Mouse (Mus musculus) retina, adult 2 months (tissue): ENCODE results near the gene Rfxank.

Experiments used
- DNase-seq: peaks from one replicate; pipeline ENCODE4 v3.0.0-alpha.2; 2012; ENCODE audit warnings: low read depth, low spot score

The Rfxank gene

DNA sequence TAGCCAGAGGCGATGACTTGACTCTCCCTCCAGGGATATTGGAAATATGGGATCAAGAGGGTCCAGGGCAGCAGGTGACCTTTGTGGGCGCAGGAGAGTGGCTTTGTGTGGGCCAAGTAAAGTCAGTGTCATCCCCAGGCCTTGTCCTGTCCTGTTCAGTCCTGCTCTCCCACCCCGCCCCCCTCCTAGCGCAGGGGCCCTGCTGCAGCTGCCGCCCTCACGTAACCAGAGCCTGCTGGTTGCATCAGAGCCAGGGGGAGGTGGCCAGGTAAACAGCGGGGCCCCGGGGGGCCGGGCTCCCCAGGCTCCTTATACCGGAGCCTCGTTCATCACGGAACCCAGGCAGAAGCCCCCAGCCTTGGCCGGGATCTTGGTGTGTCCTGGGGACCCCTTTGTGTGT lies 11.2 kb upstream of the Rfxank start:
- no peak for DNase-seq

DNA sequence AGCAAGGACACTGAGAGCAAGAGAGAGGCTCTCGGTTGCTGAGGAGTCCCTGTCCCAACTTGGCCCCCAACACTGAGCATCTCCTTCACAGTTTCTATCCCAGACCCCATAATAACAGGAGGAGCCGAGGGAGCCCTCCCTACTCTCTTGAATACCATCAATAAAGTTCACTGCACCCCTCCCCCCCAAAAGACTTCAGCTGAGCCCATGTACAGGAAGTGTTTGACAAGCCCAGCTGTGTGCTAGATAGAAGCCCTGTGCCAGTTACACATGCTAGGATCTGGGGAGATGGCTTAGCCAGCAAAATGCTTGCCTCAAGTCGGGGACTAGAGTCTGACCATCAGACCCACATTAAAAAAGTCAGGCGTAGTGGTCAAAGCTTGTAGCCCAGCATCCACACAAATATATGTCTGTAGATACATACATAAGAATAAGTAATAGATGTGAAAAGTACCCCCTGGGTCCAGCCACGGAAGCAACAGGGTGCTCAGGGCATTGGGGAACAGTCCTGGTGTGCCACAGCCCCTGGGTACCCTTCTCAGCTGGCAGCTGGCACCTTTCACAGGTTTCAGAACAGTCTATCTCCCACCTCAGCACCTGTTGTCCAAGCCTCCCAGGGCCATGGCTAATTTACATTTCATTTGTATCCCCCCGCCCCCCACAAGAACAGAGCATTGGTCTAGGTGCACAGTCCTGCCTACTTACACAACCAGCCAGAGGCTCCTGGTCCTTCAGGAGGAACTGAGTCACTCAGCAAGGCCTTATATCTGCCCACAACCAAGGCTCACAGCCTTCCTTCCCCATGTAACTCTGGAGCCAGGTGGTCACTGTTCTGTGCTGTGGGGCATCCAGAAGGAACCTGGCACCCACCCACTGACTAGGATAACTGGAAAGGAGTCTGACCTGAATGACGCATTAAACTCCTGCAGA lies 9.0 kb upstream of the Rfxank start:
- no peak for DNase-seq

DNA sequence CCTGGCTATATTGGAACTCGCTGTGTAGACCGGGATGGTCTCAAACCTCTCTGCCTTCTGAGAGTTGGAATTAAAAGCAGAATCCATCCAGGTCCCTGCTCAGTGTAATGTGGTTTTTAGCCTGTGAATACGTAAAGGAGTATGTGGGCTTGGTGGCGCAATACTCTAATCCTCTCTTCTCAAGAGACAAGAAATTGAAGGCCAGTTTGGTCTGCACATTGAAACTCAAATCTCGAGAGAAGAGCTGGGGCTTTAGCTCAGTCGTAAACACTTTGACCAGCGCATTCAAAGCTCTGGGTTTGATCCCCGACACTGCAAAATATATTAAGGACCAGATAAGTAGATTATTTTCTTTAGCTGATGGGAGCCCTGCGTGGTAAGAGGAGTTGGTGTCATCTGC lies 1.0 kb upstream of the Rfxank start:
- DNase-seq: no peak

DNA sequence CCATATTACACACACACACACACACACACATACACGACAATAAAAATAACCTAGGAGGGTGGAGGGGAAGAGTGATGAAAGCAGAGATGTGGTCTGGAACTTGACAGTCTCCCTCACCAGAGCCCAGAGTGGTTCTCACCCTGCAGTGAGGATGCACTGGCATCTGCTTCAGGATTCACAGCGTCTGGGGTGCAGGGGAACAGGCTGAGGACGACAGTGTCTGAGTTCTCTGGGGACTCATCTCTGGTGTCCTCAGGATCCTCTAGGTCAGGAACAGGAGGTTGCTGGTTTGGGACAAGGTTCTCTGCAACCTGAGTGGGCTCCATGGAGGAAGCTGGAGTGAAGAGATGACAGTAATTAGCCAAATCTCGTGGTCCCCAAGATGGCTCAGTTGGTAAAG lies 1.1 kb downstream of the Rfxank start:
- no peak for DNase-seq

DNA sequence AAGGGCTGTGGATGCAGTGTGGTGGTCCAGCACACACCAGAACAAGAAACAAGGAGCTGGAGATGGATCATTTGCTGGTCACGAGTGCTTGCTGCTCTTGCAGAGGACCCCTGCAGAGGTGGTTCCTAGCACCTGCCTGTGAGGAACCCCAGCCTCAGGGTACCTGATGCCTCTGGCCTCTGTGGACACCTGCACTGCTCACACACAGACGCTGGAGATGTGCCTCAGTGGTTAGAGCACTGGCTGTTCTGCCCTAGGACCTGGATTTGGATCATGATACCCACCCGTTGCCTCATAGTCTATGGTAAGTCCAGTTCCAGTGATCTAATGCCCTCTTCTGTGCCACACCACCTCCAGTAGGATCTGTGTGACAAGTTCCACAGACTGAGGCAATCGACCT lies 2.4 kb downstream of the Rfxank start:
- DNase-seq: no peak

DNA sequence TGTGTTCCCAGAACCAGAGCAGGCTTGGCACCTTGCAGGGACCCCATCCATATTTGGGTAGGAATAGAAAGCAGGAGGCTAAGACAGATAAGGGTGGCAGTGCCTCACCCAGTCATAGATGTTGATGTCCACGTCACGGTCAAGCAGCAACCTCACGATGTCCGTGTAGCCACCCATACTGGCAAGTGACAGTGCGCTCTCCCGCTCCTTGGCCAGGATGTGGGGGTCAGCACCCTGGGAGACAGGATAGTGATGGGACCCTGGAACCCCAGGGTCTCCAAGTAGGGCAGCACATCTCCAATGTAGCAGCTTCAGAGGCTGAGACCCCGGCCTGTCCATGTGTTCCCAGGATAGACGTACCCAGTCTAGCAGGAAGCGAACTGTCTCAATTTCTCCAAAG lies 4.0 kb downstream of the Rfxank start:
- no peak for DNase-seq

DNA sequence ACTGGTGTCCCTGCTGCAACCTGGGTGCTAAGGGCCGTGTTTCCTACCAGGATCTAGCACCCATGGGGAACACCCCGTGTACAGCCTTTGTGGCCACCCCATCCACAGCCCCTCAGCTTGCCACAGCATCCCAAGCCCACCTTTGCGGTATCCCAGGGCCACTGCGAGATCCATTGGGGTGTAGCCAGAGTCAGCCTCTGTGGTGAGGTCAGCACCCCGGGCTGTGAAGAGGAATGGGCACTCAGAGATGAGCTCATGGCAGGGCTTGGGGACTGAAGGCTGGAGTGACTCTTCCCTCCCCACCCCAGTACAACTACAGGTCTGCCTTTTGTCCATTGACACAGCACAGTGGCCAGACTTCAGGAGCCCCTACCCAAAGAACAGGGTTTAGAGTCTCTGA lies 4.9 kb downstream of the Rfxank start:
- no peak for DNase-seq

DNA sequence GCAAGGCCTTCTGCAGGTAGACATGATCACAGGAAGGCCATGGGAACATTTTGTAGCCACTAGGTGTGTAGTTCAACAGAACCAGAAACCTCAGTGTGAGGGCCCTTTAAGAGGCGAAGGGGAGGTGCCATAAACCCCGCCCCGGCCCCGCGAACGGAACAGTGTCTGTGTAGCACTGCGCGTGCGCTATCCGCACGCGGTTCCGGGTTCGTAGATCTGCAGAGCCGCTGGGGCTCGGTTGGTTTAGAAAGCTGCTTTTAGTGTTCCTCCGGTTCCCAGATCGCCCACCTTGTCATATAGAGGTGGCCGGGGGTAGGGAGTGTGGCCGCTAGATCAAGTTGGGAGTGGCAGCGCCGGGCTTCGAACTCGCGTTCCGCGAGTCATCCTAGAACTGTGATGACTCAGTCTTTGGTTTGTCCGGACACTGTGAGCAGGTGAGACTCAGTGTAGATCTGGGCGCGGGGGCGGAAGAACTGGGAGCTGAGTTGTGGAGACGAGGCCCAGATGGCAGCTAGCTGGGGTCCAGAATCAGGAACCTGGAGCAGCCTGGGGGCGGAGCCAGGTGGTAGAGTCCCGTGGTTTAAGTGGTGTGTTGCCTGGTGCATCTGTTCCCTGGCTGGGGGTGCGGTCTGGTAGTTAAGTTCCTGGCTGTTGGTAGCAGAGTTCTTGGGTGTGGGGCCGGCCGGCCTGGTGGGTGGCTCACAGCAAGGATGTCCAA lies 7.6 kb downstream of the Rfxank start, which contains the start of gene Nr2c2ap:
Nr2c2ap (plus strand) TSS at position 168 of the 718 bp plus-strand sequence.
- peak; percentile 66 for DNase-seq

DNA sequence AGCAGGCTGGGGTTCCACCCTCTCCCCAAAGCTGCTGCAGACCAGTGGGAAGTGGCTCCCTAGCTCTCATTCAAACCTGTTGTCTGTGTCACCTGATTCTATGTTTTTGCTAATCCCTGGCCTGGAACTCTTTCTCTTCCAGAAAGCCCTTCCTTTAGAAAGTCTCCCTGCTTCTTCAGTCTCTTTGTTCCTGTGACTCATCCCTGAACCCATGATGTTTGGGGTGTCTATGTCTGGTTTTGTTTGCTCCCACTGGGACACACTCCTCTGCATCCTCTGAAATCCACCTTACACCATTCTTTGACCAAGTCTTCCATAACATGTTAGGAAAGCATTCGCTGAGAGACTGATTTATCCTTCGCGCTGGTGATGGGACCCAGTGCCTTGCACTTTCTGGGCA lies 8.9 kb downstream of the Rfxank start:
- no peak for DNase-seq

DNA sequence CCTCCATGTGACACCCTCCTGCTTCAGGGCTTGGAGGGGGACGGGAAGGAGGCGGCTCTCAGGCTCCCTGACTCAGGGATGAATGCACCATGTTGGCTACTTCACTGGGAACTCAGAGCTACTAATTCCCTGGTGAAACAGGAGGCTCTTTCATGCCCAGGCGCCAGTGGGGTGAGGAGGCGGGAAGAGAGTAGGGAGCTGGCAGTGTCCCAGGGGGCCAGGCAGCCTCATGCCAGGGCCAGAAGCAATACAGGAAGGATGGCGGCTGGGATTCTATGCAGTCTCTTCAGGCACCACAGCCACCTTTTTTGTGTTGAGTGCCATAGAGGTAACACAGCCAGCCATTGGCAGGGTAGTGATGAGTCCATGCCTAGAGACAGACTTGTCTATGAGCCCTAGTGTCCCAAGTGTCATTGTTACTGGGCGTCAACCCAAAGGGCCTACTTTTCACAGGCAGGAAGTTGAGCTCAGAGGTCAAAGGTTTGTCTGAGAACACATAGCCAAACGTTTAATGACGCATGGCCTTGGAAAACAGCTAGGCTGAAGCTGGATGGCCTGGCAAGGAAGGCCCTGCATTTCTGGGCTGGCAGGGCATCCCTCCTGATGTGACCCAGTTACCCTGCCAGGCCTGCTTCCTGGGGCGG lies 9.5 kb downstream of the Rfxank start:
- no peak for DNase-seq

DNA sequence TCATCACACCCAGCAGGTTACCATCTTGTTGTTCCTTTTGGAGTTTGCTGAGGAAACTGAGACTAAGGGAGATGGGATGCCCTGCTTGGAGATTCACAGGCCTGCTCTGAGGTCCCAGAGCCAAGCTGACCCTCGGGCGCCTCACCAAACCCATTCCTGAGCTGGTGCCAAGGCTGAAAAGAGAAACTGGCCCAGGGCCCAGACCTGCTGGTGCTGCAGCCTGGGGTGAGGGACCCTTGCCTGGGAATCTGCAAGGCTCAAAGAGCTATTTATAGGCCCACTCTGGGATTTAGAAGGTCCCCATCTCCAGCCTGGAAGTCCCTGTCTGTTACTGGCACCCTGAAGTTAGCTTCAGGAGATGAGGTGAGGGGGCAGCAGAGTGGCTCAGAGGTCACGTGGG lies 10.5 kb downstream of the Rfxank start:
- DNase-seq: no peak

DNA sequence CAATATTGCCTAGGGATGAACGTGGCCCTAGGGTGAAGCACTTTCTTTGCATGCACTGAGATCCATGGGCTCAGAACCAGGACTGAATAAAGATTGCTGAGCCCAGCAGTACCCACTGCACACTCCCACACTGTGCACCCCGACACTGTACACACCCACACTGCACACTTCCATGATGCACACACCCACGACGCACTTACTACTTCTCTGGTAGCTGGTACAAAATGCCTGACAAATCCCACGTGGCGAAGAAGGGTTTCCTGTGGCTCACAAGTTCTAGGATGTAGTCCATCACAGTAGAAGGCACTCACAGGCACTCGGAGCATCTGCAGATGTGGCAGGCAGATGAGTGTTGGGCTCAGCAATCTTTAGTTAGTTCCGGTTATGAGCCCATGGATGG lies 14.0 kb downstream of the Rfxank start:
- no peak for DNase-seq

DNA sequence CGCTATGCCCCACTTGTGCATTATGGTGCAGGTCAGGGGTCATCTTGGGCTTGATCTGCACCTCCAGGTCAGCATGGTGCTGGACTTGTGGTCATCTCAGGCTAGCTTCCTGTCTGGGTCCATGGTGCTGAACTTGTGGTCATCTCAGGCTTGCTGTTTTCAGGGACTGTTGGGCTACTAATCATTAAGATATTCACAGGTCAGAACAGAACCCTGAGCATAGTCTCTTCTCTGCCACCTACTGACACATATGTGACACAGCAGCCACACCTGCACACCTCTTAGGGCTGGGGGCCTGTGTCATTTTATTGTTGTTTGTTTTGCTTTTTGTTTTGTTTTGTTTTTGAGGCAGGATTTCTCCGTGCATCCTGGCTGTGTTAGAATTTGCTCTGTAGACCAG lies 16.1 kb downstream of the Rfxank start:
- no peak for DNase-seq

DNA sequence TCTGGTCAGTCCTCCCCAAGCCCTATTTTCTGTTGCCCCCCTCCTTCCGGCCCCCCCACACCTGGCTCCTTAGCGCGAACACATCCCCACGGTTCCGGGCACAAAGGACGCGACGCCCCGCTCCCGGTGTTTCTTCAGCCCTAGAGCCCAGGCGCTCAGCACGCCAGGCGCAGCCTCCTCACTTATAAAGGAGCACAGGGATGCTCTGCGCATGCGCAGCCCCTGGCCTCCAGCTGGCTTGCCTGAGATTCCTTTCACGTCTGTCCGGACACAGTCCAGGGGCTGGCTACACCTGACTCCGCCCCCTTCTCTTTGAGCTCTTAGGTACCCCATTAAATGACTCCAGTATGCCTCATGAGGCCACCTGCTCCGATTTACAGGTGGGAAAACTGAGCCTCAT lies 18.3 kb downstream of the Rfxank start, which contains the start of gene Ncan:
Ncan (minus strand) TSS at position 207 of the 400 bp plus-strand sequence.
- no peak for DNase-seq

DNA sequence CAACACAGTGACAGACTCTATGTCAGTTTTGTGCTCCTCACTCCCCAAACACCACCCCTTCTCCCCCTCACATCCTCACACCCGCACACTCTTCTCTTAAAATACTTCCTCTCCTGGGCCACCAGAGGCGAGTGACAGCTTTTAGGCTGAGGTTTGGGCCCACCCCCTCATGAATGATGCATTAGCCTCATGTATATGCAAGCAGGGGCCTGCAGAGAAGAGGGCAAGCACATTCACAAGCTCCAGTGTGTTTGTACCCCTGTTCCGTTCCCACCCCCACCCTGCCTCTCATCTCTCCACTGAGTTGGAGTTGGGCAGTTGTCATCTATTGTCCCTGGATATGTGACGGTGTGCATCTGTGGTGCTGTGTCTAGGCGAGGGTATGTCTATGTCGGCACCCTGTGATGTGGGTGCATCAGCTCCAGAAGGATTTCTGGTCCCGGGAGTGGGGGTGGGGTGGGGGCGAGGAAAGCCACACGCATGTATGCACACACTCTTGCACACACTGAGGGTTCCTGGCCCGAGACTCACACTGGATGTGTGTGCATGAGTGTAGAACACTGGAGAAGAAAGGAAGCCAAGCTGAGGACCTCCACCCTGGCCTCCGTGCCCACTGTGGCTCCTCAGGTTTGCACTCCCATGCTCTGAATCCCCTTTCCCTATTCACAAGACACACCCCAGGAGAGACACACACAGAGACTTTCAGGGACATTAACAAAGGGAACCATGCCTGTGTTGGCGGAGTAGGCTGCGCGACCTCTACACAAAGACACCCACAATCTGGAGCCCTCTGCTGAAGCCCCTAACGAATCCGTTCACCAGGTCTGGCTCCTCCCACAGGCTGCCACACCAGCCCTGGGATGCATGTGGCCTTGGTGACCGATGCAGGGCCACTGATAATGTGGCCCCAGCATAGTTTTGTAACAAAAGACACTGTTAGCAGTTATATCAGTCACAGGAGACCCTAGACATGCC lies 19.9 kb downstream of the Rfxank start:
- no peak for DNase-seq

DNA sequence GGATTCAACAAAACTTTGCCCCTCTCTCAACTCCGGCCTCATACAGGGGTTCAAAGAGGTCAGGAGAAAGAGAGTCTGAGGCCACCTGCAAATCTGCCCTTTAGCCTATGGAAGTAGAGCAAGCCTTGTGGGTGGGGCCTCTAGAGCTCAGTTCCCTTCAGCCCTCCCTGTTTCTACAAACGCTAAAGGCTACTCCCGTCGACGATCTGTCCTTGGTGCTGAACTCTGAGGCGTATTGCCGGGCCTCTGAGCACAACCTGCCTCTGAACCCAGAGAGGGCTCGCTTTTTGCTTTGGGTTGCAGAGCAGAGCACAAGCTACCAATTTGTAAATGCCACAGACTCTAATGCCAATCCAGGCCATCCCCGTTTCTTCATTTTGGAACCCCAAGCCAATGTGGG lies 21.3 kb downstream of the Rfxank start:
- DNase-seq: no peak

DNA sequence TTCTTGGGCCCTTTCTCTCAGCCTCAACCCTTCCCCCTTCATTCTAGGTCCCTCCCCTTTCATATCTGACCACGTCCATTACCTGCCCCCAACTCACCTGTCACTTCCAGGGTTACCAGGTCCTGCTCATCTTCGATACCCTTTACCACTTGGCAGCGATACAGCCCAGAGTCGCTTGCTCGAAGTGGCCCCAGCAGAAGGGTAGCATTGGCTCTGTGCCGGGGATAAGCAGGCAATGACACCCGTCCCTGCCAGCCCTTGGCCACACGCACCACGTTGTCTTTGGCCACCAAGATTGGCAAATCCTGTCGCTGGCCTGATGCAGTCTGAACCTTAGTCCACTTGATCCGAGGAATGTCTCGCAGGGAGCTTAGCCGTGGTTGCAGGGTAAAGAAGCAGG lies 24.1 kb downstream of the Rfxank start:
- no peak for DNase-seq

DNA sequence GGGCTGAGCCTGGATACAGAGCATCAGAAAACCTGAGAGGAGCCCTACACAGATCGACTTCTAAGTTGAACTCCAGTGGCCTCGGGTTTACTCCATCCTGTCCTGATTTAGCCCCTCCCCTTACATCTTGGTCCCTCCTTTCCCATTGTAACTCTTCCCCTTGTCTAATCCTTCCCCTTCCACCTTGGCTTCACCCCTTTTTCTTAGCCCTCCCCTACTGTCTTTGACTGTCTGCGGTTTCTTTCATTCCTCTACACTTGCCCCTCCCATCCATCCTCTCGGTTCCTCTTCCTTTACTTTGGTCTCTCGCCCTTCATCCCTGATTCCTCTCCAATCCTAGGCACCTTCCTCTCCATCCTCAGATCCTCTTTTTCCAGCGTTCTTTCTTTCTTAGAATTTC lies 24.5 kb downstream of the Rfxank start:
- no peak for DNase-seq

DNA sequence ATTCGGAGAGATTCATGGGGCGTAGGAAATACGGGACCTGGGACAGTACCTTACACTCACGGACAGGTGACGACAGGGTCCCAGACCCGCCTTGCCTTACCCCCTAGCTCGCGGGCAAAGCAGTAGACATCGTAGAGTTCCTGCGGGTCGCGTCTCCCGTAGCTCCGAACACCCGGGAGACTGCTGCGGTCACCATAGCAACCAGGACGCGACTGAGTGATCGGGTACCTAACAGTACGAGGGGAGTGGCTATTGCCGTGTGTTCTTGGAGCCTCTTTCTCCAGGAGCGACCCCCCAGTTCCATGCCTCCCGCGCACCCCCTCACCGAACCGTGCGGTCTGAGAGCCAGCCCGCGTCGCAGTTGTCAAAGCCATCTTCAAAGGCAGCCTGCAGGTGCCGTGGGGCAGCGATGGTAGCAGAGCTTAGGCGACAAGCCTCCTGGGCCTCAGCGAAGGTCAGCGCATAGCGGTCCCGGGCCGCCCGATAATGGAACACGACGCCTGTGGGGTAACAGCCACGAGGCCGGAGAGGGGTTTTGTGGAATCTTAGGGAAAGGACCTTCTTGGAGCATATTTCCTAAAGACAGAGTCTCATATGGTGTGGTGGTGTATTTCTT lies 26.4 kb downstream of the Rfxank start:
- no peak for DNase-seq

DNA sequence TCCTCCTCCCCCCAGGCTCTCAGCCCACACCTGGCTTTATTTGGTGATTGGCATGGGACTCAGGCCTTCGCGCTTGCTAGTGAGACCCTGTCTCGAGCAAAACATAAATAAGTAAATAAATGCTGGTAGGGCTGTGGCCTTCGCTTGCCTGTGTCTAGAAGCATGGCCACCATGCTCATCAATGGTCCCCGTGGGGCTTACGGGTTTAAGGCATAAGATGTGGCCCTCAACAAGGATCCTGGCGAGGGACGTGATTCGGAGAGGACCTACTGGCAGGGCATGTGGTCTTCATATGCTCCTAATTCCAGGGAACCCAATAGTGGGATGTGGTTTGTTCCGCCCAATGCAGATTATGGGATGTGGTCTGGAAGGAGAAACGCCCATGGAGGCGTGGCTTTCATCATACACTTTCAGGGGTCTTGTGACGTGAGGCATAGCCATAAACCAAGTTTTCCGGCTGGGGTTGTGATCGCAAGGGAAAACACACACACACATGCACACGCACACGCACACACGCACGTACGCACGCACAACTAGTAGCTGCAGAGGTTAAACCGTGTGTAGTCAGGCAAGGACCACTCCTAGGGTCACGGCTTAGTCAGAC lies 27.7 kb downstream of the Rfxank start:
- DNase-seq: no peak
